Mouse (Mus musculus): ENCODE measurements around the gene Cox6a1. TPM values are rescaled to one million over a fixed set of nuclear protein-coding genes. Genes with fewer than 3 reads are reported as not detected.

Cox6a1 gene
- polyA plus RNA-seq, 1 experiment: 2,894 TPM

GRCm38 (mm10) chr5:115327610-115328548 is 20.9 kb downstream of the Cox6a1 start:
- TF ChIP-seq POLR2A (IDR thresholded peaks at IDR 0.05; ENCODE audit: extremely low read depth, insufficient read depth, low read length): no peak
- TF ChIP-seq CTCF (IDR thresholded peaks at IDR 0.05; ENCODE audit: extremely low read depth, insufficient read depth, low read length): no peak
- Histone ChIP-seq H3K4me1 (ENCODE audit: control insufficient read depth, insufficient read depth, low read length) (peaks cover 1% of the 10 kb centered on the region; the same call in 1 of the 2 replicates), H3K27ac (ENCODE audit: insufficient read depth, low read length) (peak overlapping the region; percentile 86), H3K4me3 (ENCODE audit: insufficient read depth, low read length) (peak overlapping the region; percentile 93)

GRCm38 (mm10) chr5:115326875-115327609 is 21.7 kb downstream of the Cox6a1 start, which contains the start of gene Srsf9:
Srsf9 (plus strand) TSS chr5:115327177.
- peak within 1 kb of the TSS; percentile 93 for H3K4me3 ChIP-seq (ENCODE audit: insufficient read depth, low read length)
- peak within 1 kb of the TSS; percentile 99 for H3K27ac ChIP-seq (ENCODE audit: insufficient read depth, low read length)
- H3K4me1 ChIP-seq (ENCODE audit: control insufficient read depth, insufficient read depth, low read length): peaks cover 1% of the 10 kb centered on the region; the same call in 1 of the 2 replicates
- TF ChIP-seq POLR2A (IDR thresholded peaks at IDR 0.05; ENCODE audit: extremely low read depth, insufficient read depth, low read length): peak; percentile 88
- no peak for TF ChIP-seq CTCF (IDR thresholded peaks at IDR 0.05; ENCODE audit: extremely low read depth, insufficient read depth, low read length)

- Histone ChIP-seq H3K4me3 (ENCODE audit: insufficient read depth, low read length) (peak overlapping the region; percentile 93), H3K27ac (ENCODE audit: insufficient read depth, low read length) (peak overlapping the region; percentile 55), H3K4me1 (ENCODE audit: control insufficient read depth, insufficient read depth, low read length) (peaks cover 1% of the 10 kb centered on the region; the same call in 1 of the 2 replicates)
- TF ChIP-seq CTCF (IDR thresholded peaks at IDR 0.05; ENCODE audit: extremely low read depth, insufficient read depth, low read length): no peak
- TF ChIP-seq POLR2A (IDR thresholded peaks at IDR 0.05; ENCODE audit: extremely low read depth, insufficient read depth, low read length): no peak
These were observed 22.4 kb downstream of the Cox6a1 start for GRCm38 (mm10) chr5:115326256-115326831.

GRCm38 (mm10) chr5:115319004-115319940 is 29.5 kb downstream of the Cox6a1 start:
- Histone ChIP-seq H3K4me1 (ENCODE audit: control insufficient read depth, insufficient read depth, low read length) (peaks cover 12% of the 10 kb centered on the region), H3K4me3 (ENCODE audit: insufficient read depth, low read length) (peak overlapping the region; percentile 33), H3K27ac (ENCODE audit: insufficient read depth, low read length) (peak overlapping the region; percentile 87)
- TF ChIP-seq CTCF (IDR thresholded peaks at IDR 0.05; ENCODE audit: extremely low read depth, insufficient read depth, low read length): peak; percentile 49
- TF ChIP-seq POLR2A (IDR thresholded peaks at IDR 0.05; ENCODE audit: extremely low read depth, insufficient read depth, low read length): no peak

GRCm38 (mm10) chr5:115317645-115318328 is 31.0 kb downstream of the Cox6a1 start:
- peaks cover 12% of the 10 kb centered on the region for H3K4me1 ChIP-seq (ENCODE audit: control insufficient read depth, insufficient read depth, low read length)
- peak overlapping the region; percentile 69 for H3K27ac ChIP-seq (ENCODE audit: insufficient read depth, low read length)
- no peak for TF ChIP-seq POLR2A (IDR thresholded peaks at IDR 0.05; ENCODE audit: extremely low read depth, insufficient read depth, low read length)
- no peak for TF ChIP-seq CTCF (IDR thresholded peaks at IDR 0.05; ENCODE audit: extremely low read depth, insufficient read depth, low read length)
- no peak overlapping the region for H3K4me3 ChIP-seq (ENCODE audit: insufficient read depth, low read length)

- peak overlapping the region; percentile 76; the same call in 1 of the 2 replicates for H3K27ac ChIP-seq (ENCODE audit: insufficient read depth, low read length)
- no peak overlapping the region for H3K4me3 ChIP-seq (ENCODE audit: insufficient read depth, low read length)
- no peak for TF ChIP-seq POLR2A (IDR thresholded peaks at IDR 0.05; ENCODE audit: extremely low read depth, insufficient read depth, low read length)
- no peak for TF ChIP-seq CTCF (IDR thresholded peaks at IDR 0.05; ENCODE audit: extremely low read depth, insufficient read depth, low read length)
- peaks cover 12% of the 10 kb centered on the region for H3K4me1 ChIP-seq (ENCODE audit: control insufficient read depth, insufficient read depth, low read length)
These were observed 31.7 kb downstream of the Cox6a1 start for GRCm38 (mm10) chr5:115316968-115317644.

- Histone ChIP-seq H3K4me1 (ENCODE audit: control insufficient read depth, insufficient read depth, low read length) (peaks cover 10% of the 10 kb centered on the region; the same call in 1 of the 2 replicates), H3K4me3 (ENCODE audit: insufficient read depth, low read length) (no peak overlapping the region), H3K27ac (ENCODE audit: insufficient read depth, low read length) (no peak overlapping the region)
- no peak for TF ChIP-seq POLR2A (IDR thresholded peaks at IDR 0.05; ENCODE audit: extremely low read depth, insufficient read depth, low read length)
- no peak for TF ChIP-seq CTCF (IDR thresholded peaks at IDR 0.05; ENCODE audit: extremely low read depth, insufficient read depth, low read length)
These were observed 35.2 kb downstream of the Cox6a1 start for GRCm38 (mm10) chr5:115313668-115313943.

Measured in cortical plate, adult 2 months (tissue).